Mouse (Mus musculus) B cell, adult (primary cell): ENCODE data around the gene Eif4enif1. TPM values are rescaled to one million over a fixed set of nuclear protein-coding genes. Genes with fewer than 3 reads are reported as not detected.

Experiments used
- total RNA-seq: library from RNA; stranded (reverse); gene quantifications from 4 replicates; pipeline ENCODE4 v1.2.4, GENCODE M21; 2023; ENCODE audit not compliant: inconsistent age

Eif4enif1 gene
- 94.6 to 111 TPM (median 101 TPM) in 4 replicates for total RNA-seq

DNA sequence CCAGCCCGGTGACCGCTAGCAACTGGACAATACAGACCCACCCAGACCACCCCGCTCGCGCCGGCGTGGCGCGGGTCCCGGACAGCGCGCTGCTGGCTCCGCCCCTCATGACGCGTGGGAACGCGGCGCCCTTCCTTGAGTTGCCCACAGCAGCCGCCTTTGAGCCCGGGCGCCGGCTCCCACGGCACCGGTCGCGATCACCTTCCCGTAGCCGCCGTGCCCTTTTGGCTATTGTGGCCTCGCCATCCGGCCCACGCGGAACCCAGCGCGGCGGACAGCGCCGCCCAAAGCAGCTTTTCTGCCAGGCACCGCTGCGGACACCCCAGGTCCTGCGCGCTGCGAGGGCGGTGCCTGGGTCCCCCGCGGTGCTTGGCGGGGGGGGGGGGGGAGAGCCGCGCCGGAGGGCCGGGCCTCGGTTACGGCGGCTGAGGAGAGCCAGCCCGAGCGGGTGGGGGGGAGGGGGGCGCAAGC is at the start of gene Eif4enif1:
Eif4enif1 (plus strand) TSS at position 162 of the 471 bp plus-strand sequence.

DNA sequence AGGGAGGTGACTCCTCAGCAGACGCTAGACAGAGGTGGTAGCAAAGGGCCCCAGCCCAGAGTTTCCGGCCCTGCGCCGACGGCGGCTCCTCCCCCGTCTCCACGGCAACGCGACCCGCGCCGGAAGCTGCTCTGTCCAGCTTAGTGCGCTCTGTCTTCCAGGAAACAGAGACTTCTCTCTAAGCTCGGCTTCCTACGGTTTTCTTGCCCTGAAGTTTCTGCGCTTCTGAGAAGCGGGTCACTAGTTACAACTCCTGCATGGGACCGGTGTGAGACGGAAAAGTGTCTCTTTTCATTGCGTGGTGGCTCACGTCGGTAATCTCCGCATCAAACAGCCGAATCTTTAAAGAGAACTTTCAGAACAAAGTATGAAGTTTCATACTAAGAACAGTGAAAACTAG is 8.8 kb upstream of the Eif4enif1 start, which contains the start of gene Sfi1:
Sfi1 (minus strand) TSS at position 101 of the 400 bp plus-strand sequence.

DNA sequence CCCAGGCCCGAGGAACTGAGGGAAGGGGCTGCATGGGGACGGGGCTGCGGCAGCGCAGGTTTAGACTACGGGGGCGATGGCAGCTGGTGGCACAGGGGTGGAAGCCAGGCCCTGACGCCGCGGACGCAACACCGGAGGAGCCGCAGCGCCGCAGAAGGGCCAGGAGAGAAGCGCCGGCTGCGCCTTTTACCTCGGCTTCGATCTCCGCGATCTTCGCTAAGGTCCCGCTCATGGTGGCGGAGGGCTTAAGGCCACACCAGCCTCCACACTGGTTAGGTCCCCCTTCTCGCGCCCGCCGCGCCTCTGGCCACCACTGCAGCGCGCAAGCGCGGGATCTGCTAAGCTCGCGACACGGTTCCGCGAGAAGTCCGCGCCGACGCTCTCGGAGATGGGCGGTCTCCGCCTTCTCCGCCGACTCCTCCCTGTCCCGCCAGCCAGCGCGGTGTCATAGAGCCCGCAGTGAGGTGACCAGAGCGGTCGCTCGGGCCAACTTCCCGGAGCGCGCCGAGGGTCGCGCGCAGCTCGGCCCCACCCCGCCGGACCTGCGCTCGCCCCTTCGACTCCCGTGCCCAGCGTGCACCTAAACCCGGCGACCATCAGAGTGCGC is 64.0 kb downstream of the Eif4enif1 start, which contains the start of gene Drg1:
Drg1 (minus strand) TSS at position 337 of the 607 bp plus-strand sequence.

DNA sequence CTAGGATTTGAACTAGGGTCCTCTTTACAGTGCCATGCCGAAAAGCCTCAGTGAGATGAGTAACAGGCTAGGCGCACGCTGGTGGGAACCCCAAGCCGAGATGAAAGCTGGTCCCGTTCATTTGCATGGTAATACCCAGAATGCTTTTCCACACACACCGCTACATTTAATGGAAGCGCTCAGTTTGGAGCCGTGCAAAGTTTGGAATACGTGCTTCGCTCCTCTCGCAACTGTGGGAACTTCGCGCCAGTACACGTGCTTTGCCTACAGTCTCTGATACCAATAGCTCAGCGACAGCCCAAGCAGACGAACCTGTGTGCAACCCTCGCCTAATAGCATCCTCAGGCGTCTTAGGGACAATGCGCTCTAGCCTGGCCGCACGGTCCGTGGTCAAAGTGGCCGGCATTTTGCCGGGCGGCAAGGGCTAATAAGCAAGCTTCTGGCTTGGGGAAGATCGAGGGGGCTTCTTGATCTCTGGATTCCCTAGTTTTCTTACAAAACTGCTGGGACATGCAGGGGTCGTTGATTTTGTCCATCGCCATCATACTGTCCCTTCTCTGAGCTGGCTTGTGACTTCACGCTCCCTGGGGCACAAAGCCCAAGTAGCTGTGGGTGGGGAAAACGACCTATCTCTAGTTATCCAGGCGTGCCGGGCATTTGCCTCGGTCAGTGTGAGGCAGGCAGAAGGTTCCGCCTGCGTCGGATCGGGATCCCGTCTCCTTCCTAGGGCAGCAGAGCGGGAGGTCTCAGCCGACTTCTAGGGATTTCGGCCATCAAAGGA is 86.5 kb downstream of the Eif4enif1 start, which contains the start of gene Patz1:
Patz1 (plus strand) TSS at position 354 of the 781 bp plus-strand sequence.

Other genes with a start within 250 kb of the Eif4enif1 start
- gene Sfi1, start 8.9 kb upstream of the Eif4enif1 start, total RNA-seq: 213 to 253 TPM (median 230 TPM) in 4 replicates
- 61.7 to 70.2 TPM (median 63.2 TPM) in 4 replicates for gene Drg1, start 64.0 kb downstream of the Eif4enif1 start, total RNA-seq
- 79.7 to 96.7 TPM (median 84.5 TPM) in 4 replicates for gene Patz1, start 86.5 kb downstream of the Eif4enif1 start, total RNA-seq
- 292 to 318 TPM (median 307 TPM) in 4 replicates for gene Pik3ip1, start 128.0 kb downstream of the Eif4enif1 start, total RNA-seq
- 74.3 to 91.5 TPM (median 77.5 TPM) in 4 replicates for gene Limk2, start 206.8 kb downstream of the Eif4enif1 start, total RNA-seq
- 18.6 to 23.1 TPM (median 20.2 TPM) in 4 replicates for gene Rnf185, start 250.0 kb downstream of the Eif4enif1 start, total RNA-seq